Mouse (Mus musculus) cerebellum, adult (tissue): ENCODE data around the gene Insm2.
A peak's percentile ranks its signal among the peaks of the same experiment; 100 is the strongest.

Experiments used
- ATAC-seq: cut with Nextera tagmentation; 2 replicates; pipeline ENCODE4 v1.9.2; 2017; ENCODE audit warnings: mild to moderate bottlenecking, moderate library complexity, mixed read lengths; ENCODE audit not compliant: insufficient number of reproducible peaks, low FRiP score, low TSS enrichment

Insm2 gene

GRCm38 (mm10) chr12:55600503-55600994 lies 1.3 kb downstream of the Insm2 start:
- ATAC-seq = 0 out of 2 replicates have a peak, but pooled peaks have one; percentile 15

GRCm38 (mm10) chr12:55604411-55604810 lies 5.2 kb downstream of the Insm2 start:
- ATAC-seq = no peak

DNA sequence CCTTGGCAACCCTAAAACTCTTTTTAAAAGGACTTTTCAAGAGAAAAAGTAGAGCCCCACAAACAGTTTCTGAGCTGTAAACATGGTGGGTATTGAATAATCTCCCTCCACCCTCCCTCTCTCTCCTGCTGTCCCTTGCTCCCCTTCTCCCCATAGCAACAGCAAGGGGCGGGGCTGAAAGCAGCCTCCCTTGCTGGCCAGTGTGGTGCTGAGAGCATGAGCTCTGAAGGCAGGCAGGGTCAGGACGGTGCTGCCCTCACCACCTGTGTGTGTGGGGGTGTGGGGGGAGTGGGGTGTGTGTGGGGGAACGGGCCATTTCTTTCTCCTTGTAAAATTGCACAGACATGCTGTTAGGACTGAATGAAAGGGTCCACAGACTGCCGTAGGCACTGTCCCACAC lies 8.7 kb downstream of the Insm2 start:
- ATAC-seq = no peak

DNA sequence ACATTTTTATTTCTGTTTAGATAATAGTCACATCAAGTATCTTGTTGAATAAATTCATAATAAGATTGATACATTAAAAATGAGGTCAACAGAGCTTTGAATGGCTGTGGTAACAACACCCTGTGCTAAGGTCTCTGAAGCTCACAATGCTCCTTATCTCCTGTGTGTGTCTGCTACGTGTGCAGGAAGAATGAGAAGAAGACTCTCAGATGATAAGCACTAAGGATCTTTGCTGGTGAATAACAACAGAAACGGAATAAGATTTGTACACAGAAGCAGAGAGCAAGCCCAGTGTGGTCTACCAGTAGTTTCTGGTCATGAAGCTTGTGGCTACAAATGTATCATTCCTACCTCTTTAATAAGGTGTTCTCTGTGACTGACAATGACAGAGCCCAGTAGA lies 11.6 kb downstream of the Insm2 start:
- no peak for ATAC-seq

- peak; percentile 49; the same call in 1 of the 2 replicates for ATAC-seq
Measured at GRCm38 (mm10) chr12:55620321-55620720, 21.1 kb downstream of the Insm2 start.

DNA sequence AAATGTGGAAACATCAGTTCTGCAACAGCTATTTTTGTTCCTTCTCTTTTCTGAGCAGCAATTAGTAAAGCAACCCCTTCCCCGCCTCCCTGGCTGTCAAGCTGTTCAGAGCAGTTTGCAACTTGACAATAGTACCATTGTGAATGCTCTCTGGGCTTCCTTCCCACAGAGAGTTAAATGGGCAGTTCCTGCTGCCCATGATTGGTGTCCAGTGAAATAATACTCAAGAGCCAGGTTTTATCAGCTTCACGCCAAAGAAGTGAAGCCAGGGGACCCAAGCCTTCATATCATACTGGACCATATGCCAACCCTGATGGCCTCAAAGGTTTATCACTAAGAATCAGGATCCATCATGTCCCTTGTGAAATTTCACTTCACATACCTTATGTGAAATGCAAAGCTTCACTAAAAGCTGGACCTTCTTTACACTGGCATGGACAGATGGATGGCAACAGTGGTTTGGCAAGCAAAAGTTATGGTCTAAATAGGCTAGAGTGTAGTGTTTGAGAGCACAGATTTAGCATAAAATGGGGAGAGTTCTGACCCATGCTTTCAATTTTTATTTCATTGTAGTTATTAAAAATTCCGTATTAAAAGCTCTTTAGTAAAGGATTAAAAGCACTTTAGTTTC lies 23.5 kb downstream of the Insm2 start:
- no peak for ATAC-seq

- no peak for ATAC-seq
Measured at GRCm38 (mm10) chr12:55623254-55623653, 24.0 kb downstream of the Insm2 start.

- no peak for ATAC-seq
Measured at GRCm38 (mm10) chr12:55626711-55627110, 27.5 kb downstream of the Insm2 start.

GRCm38 (mm10) chr12:55648011-55648525 lies 48.8 kb downstream of the Insm2 start:
- ATAC-seq = no peak
